In the genomic region with DNA sequence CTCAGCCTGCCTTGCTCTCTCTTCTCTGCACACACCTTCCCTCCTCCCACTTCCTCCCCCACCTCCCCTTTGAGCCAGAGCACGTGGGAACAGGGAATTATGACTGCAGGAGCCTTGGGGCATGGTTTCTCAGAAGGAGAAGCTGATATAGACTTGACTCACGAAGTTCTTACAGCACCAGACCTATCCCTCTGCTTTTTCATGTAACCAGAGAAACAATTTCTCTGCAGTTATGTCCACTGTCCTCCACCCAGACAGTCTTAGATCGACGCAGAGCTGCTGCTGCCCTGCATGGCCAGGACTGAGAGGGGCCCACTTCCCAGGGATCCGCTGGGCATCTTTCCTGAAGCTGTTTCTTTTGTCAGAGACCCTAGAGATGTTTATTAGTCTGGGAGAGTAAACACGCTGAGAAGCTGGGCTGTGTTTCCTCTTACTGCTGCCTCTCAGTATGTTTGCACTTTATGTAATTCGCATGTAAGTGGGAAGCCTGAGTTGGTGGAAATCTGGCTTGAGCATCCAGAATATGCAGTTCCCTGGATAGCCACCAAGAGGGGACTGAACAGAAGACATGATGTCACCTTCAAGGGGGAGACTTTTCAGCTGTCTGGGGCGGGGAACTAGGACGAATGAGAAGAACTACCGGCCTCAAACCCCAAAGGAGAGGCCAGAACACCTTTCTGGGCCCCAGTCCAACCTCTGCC, we compare ENCODE assay signal across 8 mouse cellular contexts. TPM values are rescaled to one million over a fixed set of nuclear protein-coding genes. Genes with fewer than 3 reads are reported as not detected.
DNase-seq lines count a peak whose midpoint lies in the region; ATAC-seq and TF ChIP-seq lines count a peak whose summit lies in the region.

No protein-coding gene starts in this region.

- no peak for ATAC-seq in midbrain, embryonic 14.5 days (ENCODE audit: low FRiP score, low TSS enrichment)
- no peak for ATAC-seq in midbrain, embryonic 11.5 days (ENCODE audit: low FRiP score)
- ATAC-seq in embryonic facial prominence, embryonic 14.5 days (ENCODE audit: low read depth): peak; percentile 66

- no peak overlapping the region for H3K27ac ChIP-seq in midbrain, embryonic 14.5 days (replicated peaks; ENCODE audit: low read depth, low read length)
- no peak overlapping the region for H3K27ac ChIP-seq in midbrain, embryonic 11.5 days (ENCODE audit: low read depth, low read length)
- peak overlapping the region; percentile 75 for H3K27ac ChIP-seq in embryonic facial prominence, embryonic 14.5 days (replicated peaks; ENCODE audit: low read depth, low read length)
- H3K27ac ChIP-seq in layer of hippocampus, adult 2 months: peak overlapping the region; percentile 94
- no peak overlapping the region for H3K27ac ChIP-seq in thymus, adult 2 months (ENCODE audit: control insufficient read depth, insufficient read depth, low read length)

- peak; percentile 58 for TF ChIP-seq CTCF in layer of hippocampus, adult 2 months (conservative IDR thresholded peaks at IDR 0.05)
- TF ChIP-seq CTCF in thymus, adult 2 months (IDR thresholded peaks at IDR 0.05; ENCODE audit: borderline replicate concordance, control insufficient read depth, extremely low read depth, insufficient read depth, low read length, poor library complexity): no peak

- no peak overlapping the region for H3K4me3 ChIP-seq in midbrain, embryonic 14.5 days (replicated peaks; ENCODE audit: low read depth, low read length)
- no peak overlapping the region for H3K4me3 ChIP-seq in midbrain, embryonic 11.5 days (ENCODE audit: low read depth, low read length)
- no peak overlapping the region for H3K4me3 ChIP-seq in embryonic facial prominence, embryonic 14.5 days (ENCODE audit: low read depth, low read length)
- H3K4me3 ChIP-seq in layer of hippocampus, adult 2 months: no peak overlapping the region
- no peak overlapping the region for H3K4me3 ChIP-seq in thymus, adult 2 months (ENCODE audit: control insufficient read depth, insufficient read depth, low read length)

- WGBS in midbrain, embryonic 14.5 days: 36% methylated on average over 10 of the region's 10 CpGs
- WGBS in midbrain, embryonic 11.5 days: 45% methylated on average over 10 of the region's 10 CpGs
- WGBS in embryonic facial prominence, embryonic 14.5 days: 19% methylated on average over 10 of the region's 10 CpGs
- WGBS in thymus, adult 2 months: 71% methylated on average over 10 of the region's 10 CpGs

- peak; percentile 38 for DNase-seq in midbrain, embryonic 14.5 days
- DNase-seq in midbrain, embryonic 11.5 days (ENCODE audit: low spot score, missing footprints): no peak
- DNase-seq in embryonic facial prominence, embryonic 14.5 days (ENCODE audit: low spot score): peak; percentile 81
- peak; percentile 69 to 82 for DNase-seq in layer of hippocampus, adult 2 months (ENCODE audit: low spot score in 2 of 2)
- DNase-seq in lung, postnatal 36 days: peak; percentile 57
- no peak for DNase-seq in thymus, adult 2 months
- DNase-seq in thymus, postnatal 10 days (ENCODE audit: low spot score in 2 of 2): no peak
- DNase-seq in urinary bladder, adult 18-20 months (ENCODE audit: low spot score in 2 of 2): no peak

- H3K4me2 ChIP-seq in midbrain, embryonic 14.5 days (ENCODE audit: low read length): no peak overlapping the region
- no peak overlapping the region for H3K4me2 ChIP-seq in midbrain, embryonic 11.5 days
- H3K4me2 ChIP-seq in embryonic facial prominence, embryonic 14.5 days (ENCODE audit: low read depth, low read length): no peak overlapping the region

- no peak for TF ChIP-seq POLR2A in thymus, adult 2 months (IDR thresholded peaks at IDR 0.05; ENCODE audit: control insufficient read depth, extremely low read depth, insufficient read depth, low read length, poor library complexity)

- no peaks in the 10 kb centered on the region for H3K27me3 ChIP-seq in midbrain, embryonic 14.5 days (ENCODE audit: control insufficient read depth, insufficient read depth, low read length)
- H3K27me3 ChIP-seq in midbrain, embryonic 11.5 days (ENCODE audit: control insufficient read depth, insufficient read depth, low read length): no peaks in the 10 kb centered on the region
- H3K27me3 ChIP-seq in embryonic facial prominence, embryonic 14.5 days (replicated peaks; ENCODE audit: control insufficient read depth, insufficient read depth, low read length): no peaks in the 10 kb centered on the region
- no peaks in the 10 kb centered on the region for H3K27me3 ChIP-seq in thymus, adult 2 months (ENCODE audit: control insufficient read depth, insufficient read depth, low read length)

- no peaks in the 10 kb centered on the region for H3K36me3 ChIP-seq in midbrain, embryonic 14.5 days (ENCODE audit: control insufficient read depth, insufficient read depth, low read length)
- H3K36me3 ChIP-seq in midbrain, embryonic 11.5 days (ENCODE audit: control insufficient read depth, insufficient read depth, low read length): no peaks in the 10 kb centered on the region
- H3K36me3 ChIP-seq in embryonic facial prominence, embryonic 14.5 days (ENCODE audit: control insufficient read depth, insufficient read depth, low read length): no peaks in the 10 kb centered on the region
- no peaks in the 10 kb centered on the region for H3K36me3 ChIP-seq in thymus, adult 2 months (ENCODE audit: control insufficient read depth, insufficient read depth, low read length)

- H3K9me3 ChIP-seq in midbrain, embryonic 14.5 days (ENCODE audit: control insufficient read depth, low read length): no peaks in the 10 kb centered on the region
- no peaks in the 10 kb centered on the region for H3K9me3 ChIP-seq in midbrain, embryonic 11.5 days (ENCODE audit: control insufficient read depth, low read length)
- no peaks in the 10 kb centered on the region for H3K9me3 ChIP-seq in embryonic facial prominence, embryonic 14.5 days (ENCODE audit: control insufficient read depth, low read length)

- H3K9ac ChIP-seq in midbrain, embryonic 14.5 days (replicated peaks; ENCODE audit: low read length): 0 out of 2 replicates have a peak overlapping the region, but pooled peaks have one; percentile 5
- H3K9ac ChIP-seq in midbrain, embryonic 11.5 days (ENCODE audit: low read length): no peak overlapping the region
- no peak overlapping the region for H3K9ac ChIP-seq in embryonic facial prominence, embryonic 14.5 days (ENCODE audit: low read depth, low read length)

- H3K4me1 ChIP-seq in midbrain, embryonic 14.5 days (ENCODE audit: control insufficient read depth, insufficient read depth, low read length): peaks cover 17% of the 10 kb centered on the region
- H3K4me1 ChIP-seq in midbrain, embryonic 11.5 days (ENCODE audit: control insufficient read depth, insufficient read depth, low read length): no peaks in the 10 kb centered on the region; the same call in 1 of the 2 replicates
- peaks cover 20% of the 10 kb centered on the region for H3K4me1 ChIP-seq in embryonic facial prominence, embryonic 14.5 days (ENCODE audit: control insufficient read depth, insufficient read depth, low read length)
- H3K4me1 ChIP-seq in thymus, adult 2 months (replicated peaks; ENCODE audit: control insufficient read depth, insufficient read depth, low read length): peaks cover 9% of the 10 kb centered on the region

RNA-seq across cellular contexts. Expression of a gene that starts 55.1 kb away (rescaled TPM):
- 1,972 and 2,214 TPM in 2 replicates for polyA plus RNA-seq in midbrain, embryonic 14.5 days (2014; fragmentation: Nextera tagmentation; extraction: Ambion mirVana)
- polyA plus RNA-seq in midbrain, embryonic 11.5 days (2014; fragmentation: Nextera tagmentation; extraction: Ambion mirVana): 1,326 and 1,445 TPM in 2 replicates
- 1,001 and 1,028 TPM in 2 replicates for polyA plus RNA-seq in embryonic facial prominence, embryonic 14.5 days (2014; fragmentation: Nextera tagmentation; extraction: Ambion mirVana)
- total RNA-seq in layer of hippocampus, adult 2 months (2021): 1,000 to 10,000 TPM; 2,133 to 2,202 TPM
- polyA plus RNA-seq in thymus, adult 2 months (2012; rRNA removed): 57.1 and 57.3 TPM in 2 replicates

Comparison
In these comparisons a context has a peak if more than half of its experiments do, and no peak if none do; other contexts are left out.
1. DNase-seq: peak in midbrain, embryonic 14.5 days (single experiment), embryonic facial prominence, embryonic 14.5 days (single experiment), layer of hippocampus, adult 2 months (2 of 2) and lung, postnatal 36 days (single experiment); none in midbrain, embryonic 11.5 days (single experiment), thymus, adult 2 months (single experiment), thymus, postnatal 10 days (0 of 2) and urinary bladder, adult 18-20 months (0 of 2).
2. H3K27ac ChIP-seq: peak in embryonic facial prominence, embryonic 14.5 days (single experiment) and layer of hippocampus, adult 2 months (single experiment); none in midbrain, embryonic 14.5 days (single experiment), midbrain, embryonic 11.5 days (single experiment) and thymus, adult 2 months (single experiment).
3. RNA of a gene that starts 55.1 kb away (polyA plus RNA-seq): 1,972 to 2,214 TPM in midbrain, embryonic 14.5 days, 1,326 to 1,445 TPM in midbrain, embryonic 11.5 days and 1,001 to 1,028 TPM in embryonic facial prominence, embryonic 14.5 days; 57.1 to 57.3 TPM in thymus, adult 2 months; every median in the first group is over 10 times any median in the second.